Mouse (Mus musculus) central nervous system, embryonic 11.5 days (tissue): ENCODE measurements around the gene Pxdc1. TPM values are rescaled to one million over a fixed set of nuclear protein-coding genes. Genes with fewer than 3 reads are reported as not detected.

ENCODE experiments used
- polyA plus RNA-seq: library from polyadenylated mRNA; depleted of rRNA; stranded (reverse); fragments of >200 nt; gene quantifications from 2 replicates; pipeline ENCODE4 v1.2.3, GENCODE M21; 2012; rRNA removed

The Pxdc1 gene
- polyA plus RNA-seq, result 5.9 and 6.5 TPM in 2 replicates

DNA sequence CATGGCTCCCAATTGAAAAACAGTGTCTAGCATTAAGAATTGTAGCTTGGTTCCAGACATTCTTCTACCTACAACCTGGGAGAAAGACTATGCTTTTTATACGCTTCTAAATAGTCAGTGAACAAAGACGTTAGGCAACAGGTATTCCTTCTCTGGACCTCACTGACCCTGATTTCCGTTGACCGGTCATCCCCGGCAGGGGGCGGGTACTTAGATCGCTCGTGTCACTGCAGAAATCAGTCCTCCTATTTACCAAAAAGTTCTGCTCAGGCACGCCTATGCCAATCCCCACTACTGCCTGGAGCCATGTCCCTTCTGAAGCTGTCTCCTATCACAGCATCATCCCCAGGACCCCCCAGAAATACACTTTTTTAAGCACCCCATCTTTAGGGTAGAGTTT is at the start of gene Pxdc1:
Pxdc1 (minus strand) TSS at position 96 of the 400 bp plus-strand sequence.

Other genes with a start within 250 kb of the Pxdc1 start
- gene Fam50b, start 81.4 kb upstream of the Pxdc1 start, polyA plus RNA-seq, result 0.04 and 0.06 TPM in 2 replicates
- 133 and 155 TPM in 2 replicates for gene Prpf4b, start 221.8 kb upstream of the Pxdc1 start, polyA plus RNA-seq